Mouse (Mus musculus) embryonic fibroblast, embryonic 13.5 days (primary cell): ENCODE measurements around the gene 0610010K14Rik. TPM values are rescaled to one million over a fixed set of nuclear protein-coding genes. Genes with fewer than 3 reads are reported as not detected.

Experiments used
- H3K27ac ChIP-seq: 2 replicates; pipeline ENCODE4 v1.5.1; 2012; ENCODE audit warnings: low read length, control low read depth, inconsistent platforms; ENCODE audit not compliant: insufficient read depth
- H3K4me1 ChIP-seq: 2 replicates; pipeline ENCODE4 v1.6.1; 2011; ENCODE audit warnings: low read length; ENCODE audit not compliant: control insufficient read depth, insufficient read depth
- H3K4me3 ChIP-seq: 2 replicates; pipeline ENCODE4 v1.5.1; 2011; ENCODE audit warnings: mild to moderate bottlenecking, control low read depth, low read length; ENCODE audit not compliant: insufficient read depth
- CTCF ChIP-seq: IDR thresholded peaks from 2 replicates; pipeline ENCODE4 v1.5.1; 2011; ENCODE audit warnings: mild to moderate bottlenecking, control low read depth, low read length, moderate library complexity, borderline replicate concordance; ENCODE audit not compliant: insufficient read depth
- POLR2A ChIP-seq: IDR thresholded peaks from 2 replicates; pipeline ENCODE4 v1.6.1; 2011; ENCODE audit warnings: low read depth, mild to moderate bottlenecking, control low read depth, low read length, moderate library complexity
- polyA plus RNA-seq: library from polyadenylated mRNA; stranded (reverse); fragments of >200 nt; gene quantifications from 2 replicates; pipeline ENCODE4 v1.2.4, GENCODE M21; 2011; ENCODE audit warnings: low read depth; ENCODE audit not compliant: missing spikeins, insufficient read length

The 0610010K14Rik gene
- polyA plus RNA-seq, 1 experiment: 55.3 TPM

GRCm38 (mm10) chr11:70219873-70220272, 17.8 kb downstream of the 0610010K14Rik start:
- H3K4me1 ChIP-seq: no peaks in the 10 kb centered on the region
- no peak for TF ChIP-seq CTCF
- TF ChIP-seq POLR2A: no peak
- H3K4me3 ChIP-seq: peak overlapping the region; percentile 58
- H3K27ac ChIP-seq: no peak overlapping the region

- H3K4me3 ChIP-seq: no peak overlapping the region
- no peak overlapping the region for H3K27ac ChIP-seq
- no peaks in the 10 kb centered on the region for H3K4me1 ChIP-seq
- TF ChIP-seq POLR2A: no peak
- no peak for TF ChIP-seq CTCF
These were observed 18.8 kb downstream of the 0610010K14Rik start for GRCm38 (mm10) chr11:70218741-70219470.

- no peaks in the 10 kb centered on the region for H3K4me1 ChIP-seq
- TF ChIP-seq CTCF: no peak
- no peak for TF ChIP-seq POLR2A
- no peak overlapping the region for H3K4me3 ChIP-seq
- no peak overlapping the region for H3K27ac ChIP-seq
These were observed 19.7 kb downstream of the 0610010K14Rik start for GRCm38 (mm10) chr11:70218039-70218438.

DNA sequence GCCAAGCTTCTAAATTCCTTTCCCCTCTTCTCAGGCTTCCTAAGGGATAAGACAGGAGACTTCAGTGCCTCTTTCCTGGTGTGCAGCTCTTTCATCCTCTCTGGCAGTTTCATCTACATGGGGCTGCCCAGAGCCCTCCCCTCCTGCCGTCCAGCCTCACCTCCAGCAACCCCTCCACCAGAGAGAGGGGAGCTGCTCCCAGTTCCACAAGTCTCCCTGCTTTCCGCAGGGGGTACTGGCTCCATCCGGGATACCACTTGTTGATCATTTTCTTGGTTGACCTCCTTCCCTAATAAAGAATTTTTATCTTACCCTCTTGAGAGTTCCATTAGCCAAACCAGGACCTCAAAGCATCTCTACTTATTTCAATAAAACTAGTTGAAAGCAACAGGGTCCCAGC, 21.6 kb downstream of the 0610010K14Rik start:
- no peak for TF ChIP-seq POLR2A
- H3K27ac ChIP-seq: no peak overlapping the region
- H3K4me3 ChIP-seq: no peak overlapping the region
- H3K4me1 ChIP-seq: no peaks in the 10 kb centered on the region

DNA sequence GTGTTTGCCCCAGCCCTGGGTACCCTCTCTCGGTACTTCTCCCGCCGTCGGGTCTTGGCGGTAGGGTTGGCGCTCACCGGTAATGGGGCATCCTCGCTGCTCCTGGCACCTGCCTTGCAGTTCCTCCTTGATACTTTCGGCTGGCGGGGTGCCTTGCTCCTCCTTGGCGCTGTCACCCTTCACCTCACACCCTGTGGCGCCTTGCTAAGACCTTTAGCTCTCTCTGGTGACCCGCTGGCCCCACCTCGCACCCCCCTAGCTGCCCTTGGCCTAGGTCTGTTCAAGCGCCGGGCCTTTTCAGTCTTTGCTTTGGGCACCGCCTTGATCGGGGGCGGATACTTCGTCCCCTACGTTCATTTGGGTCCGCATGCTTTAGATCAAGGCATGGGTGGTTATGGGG, 22.4 kb downstream of the 0610010K14Rik start:
- no peak overlapping the region for H3K27ac ChIP-seq
- no peak overlapping the region for H3K4me3 ChIP-seq
- 0 out of 2 replicates have a peak, but pooled peaks cover 5% of the 10 kb centered on the region for H3K4me1 ChIP-seq
- no peak for TF ChIP-seq CTCF
- no peak for TF ChIP-seq POLR2A

DNA sequence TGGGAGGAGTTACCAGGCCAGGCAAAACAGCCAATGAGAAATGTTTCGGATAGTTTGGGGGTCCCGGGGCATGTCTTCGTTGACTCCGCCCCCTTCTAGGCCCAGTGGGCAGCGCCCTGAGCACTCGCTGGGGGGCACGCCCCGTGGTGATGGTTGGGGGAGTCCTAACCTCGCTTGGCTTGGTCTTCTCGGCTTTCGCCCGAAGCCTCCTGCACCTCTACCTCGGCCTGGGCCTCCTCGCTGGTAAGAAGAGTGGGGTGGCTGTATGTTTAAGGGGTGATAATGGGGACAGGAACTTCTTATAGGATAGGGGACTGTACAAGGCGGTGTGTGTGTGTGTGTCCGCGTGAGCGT, 22.9 kb downstream of the 0610010K14Rik start:
- no peak for TF ChIP-seq CTCF
- no peak for TF ChIP-seq POLR2A
- no peak overlapping the region for H3K27ac ChIP-seq

GRCm38 (mm10) chr11:70214191-70214855, 23.4 kb downstream of the 0610010K14Rik start:
- TF ChIP-seq CTCF (no peak), POLR2A (0 out of 2 replicates have a peak, but pooled peaks have one; percentile 11)
- Histone ChIP-seq H3K27ac (no peak overlapping the region), H3K4me3 (no peak overlapping the region), H3K4me1 (0 out of 2 replicates have a peak, but pooled peaks cover 5% of the 10 kb centered on the region)

More for the DNA sequence above, 22.9 kb downstream of the 0610010K14Rik start:
- no peak overlapping the region for H3K4me3 ChIP-seq
- 0 out of 2 replicates have a peak, but pooled peaks cover 5% of the 10 kb centered on the region for H3K4me1 ChIP-seq

DNA sequence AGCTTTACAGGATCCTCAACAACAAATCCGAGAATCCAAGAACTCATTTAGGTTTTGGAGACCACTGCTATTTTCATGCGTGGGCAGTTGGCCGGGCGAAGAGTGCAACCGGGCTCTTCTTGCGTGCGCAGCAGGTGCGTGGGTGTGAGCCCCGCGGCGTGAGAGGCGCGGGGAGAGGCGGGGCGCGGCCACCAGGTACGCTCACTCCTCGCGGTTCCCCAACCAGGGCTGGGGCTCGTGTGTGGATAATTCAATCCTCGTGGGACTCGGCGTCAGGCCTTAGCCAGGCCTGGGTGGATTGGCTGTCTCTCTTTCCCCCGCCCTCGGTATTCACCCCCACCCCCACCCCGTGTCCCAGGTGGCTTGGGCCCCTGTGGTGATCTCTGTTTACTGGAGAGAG, 24.0 kb downstream of the 0610010K14Rik start:
- H3K27ac ChIP-seq: no peak overlapping the region
- H3K4me3 ChIP-seq: no peak overlapping the region
- no peak for TF ChIP-seq POLR2A
- TF ChIP-seq CTCF: no peak
- H3K4me1 ChIP-seq: 0 out of 2 replicates have a peak, but pooled peaks cover 5% of the 10 kb centered on the region

GRCm38 (mm10) chr11:70212896-70213295, 24.8 kb downstream of the 0610010K14Rik start:
- TF ChIP-seq POLR2A (0 out of 2 replicates have a peak, but pooled peaks have one; percentile 17), CTCF (no peak)
- Histone ChIP-seq H3K4me1 (0 out of 2 replicates have a peak, but pooled peaks cover 5% of the 10 kb centered on the region), H3K4me3 (no peak overlapping the region), H3K27ac (no peak overlapping the region)

DNA sequence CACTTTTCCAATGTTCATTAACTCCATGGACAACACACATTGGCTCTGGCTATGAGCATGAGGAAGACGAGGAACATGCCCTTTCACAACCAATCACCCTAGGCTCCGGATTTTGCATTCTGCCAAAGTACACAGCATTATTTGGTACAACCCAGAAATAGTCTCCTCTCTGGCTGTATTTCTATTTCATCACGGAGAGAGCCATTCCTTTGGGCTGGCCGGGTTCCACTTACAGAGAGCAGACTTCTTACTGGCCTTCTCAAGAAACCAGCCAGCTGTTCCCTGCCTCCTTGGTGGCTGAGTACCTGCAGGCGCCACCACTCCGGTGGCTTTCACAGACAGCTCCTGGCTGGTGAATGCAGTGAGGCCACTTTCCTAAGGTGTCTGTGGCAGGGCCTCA, 25.3 kb downstream of the 0610010K14Rik start, which contains the start of gene Slc16a11:
Gene Slc16a11 (plus strand): TSS at position 330 of the 400 bp plus-strand sequence.
- no peak for TF ChIP-seq CTCF
- TF ChIP-seq POLR2A: no peak
- Histone ChIP-seq H3K27ac (no peak within 1 kb of the TSS), H3K4me1 (0 out of 2 replicates have a peak, but pooled peaks cover 5% of the 10 kb centered on the region), H3K4me3 (no peak within 1 kb of the TSS)
